Mouse (Mus musculus): Measurements from ENCODE around the gene Tyrobp. TPM values are rescaled to one million over a fixed set of nuclear protein-coding genes. Genes with fewer than 3 reads are reported as not detected.

Gene Tyrobp
- 65.8 and 80.0 TPM in 2 replicates for polyA plus RNA-seq (2015; fragmentation: Nextera tagmentation; extraction: Ambion mirVana)

DNA sequence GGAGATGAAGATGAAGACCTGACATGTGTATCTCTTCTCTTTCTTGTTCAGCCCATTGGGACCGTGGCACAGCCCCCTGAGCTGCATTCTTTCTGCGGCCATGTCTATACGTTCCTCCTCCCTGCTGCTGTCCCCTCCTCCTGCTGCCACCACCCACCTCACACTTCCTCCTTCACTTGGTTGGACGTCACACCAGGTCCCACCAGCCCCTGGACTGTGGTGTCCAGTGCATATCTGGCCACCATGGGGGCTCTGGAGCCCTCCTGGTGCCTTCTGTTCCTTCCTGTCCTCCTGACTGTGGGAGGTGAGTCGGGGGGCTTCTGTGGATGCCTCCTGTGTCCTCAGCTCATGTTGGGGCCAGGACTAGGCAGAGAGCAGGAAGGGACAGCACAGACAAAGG lies at the start of gene Tyrobp:
TSS of gene Tyrobp (plus strand) at position 165 of the 400 bp plus-strand sequence.
- Histone ChIP-seq H3K4me3 (replicated peaks) (peak within 1 kb of the TSS; percentile 24), H3K9ac (0 out of 2 replicates have a peak within 1 kb of the TSS, but pooled peaks have one; percentile 37), H3K27me3 (no peaks in the 10 kb centered on the region), H3K36me3 (no peaks in the 10 kb centered on the region), H3K27ac (peak within 1 kb of the TSS; percentile 37), H3K4me2 (no peak within 1 kb of the TSS), H3K9me3 (replicated peaks) (no peaks in the 10 kb centered on the region; the same call in 1 of the 2 replicates), H3K4me1 (replicated peaks) (no peaks in the 10 kb centered on the region)
- DNase-seq (no peak), ATAC-seq (ENCODE audit: low read depth) (no peak)
- WGBS (ENCODE audit: insufficient replicate concordance), result 27% methylated on average over 5 of the region's 5 CpGs

DNA sequence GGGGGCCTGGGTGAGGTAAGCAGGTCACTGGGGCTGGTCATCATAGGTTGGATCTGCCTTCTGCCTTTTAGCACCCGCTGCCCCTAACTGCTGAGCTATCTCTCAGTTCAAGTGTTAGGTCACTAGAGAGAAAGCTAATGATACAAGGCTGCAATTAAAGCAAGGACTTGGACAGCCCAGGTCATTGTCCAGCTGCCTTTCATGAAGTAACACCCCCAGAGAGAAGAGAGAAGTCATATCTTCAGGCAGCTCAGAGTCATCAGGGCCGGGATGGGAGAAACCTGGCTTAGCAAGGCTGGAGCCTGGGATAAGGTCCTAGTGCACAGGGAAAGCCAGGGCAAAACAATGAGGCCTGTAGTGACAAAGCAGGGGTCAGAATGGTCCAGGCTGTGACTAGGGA lies 46.1 kb upstream of the Tyrobp start:
- Histone ChIP-seq H3K4me1 (replicated peaks) (no peaks in the 10 kb centered on the region), H3K9ac (no peak overlapping the region), H3K36me3 (no peaks in the 10 kb centered on the region), H3K27me3 (peaks cover 24% of the 10 kb centered on the region), H3K9me3 (replicated peaks) (no peaks in the 10 kb centered on the region), H3K27ac (no peak overlapping the region), H3K4me2 (no peak overlapping the region), H3K4me3 (replicated peaks) (no peak overlapping the region)
- ATAC-seq (ENCODE audit: low read depth), result no peak
- 64% methylated on average over 2 of the region's 2 CpGs for WGBS (ENCODE audit: insufficient replicate concordance)
- DNase-seq, result no peak

DNA sequence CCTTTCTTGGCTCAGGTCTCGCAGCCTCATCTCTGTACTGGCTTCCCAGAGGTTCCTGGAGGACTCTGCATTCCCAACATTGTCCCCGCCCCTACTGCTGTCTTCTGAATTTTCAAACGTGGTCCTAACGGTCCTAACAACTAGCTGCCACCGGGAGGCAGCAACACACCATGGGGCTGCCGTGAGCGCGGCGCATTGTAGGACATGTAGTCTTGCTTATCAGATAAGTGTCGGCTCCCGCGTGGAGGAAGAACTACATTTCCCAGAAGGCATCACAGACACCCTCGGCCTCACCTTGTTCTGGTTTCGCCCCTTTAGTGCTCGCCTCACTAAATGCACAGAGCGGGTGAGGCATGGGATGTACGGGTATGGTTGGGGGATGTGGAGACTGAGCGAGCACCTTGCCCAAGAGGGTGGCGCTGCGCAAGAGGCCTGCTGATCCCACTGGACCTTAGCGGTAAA lies 40.0 kb upstream of the Tyrobp start:
- Histone ChIP-seq H3K4me2 (peak overlapping the region; percentile 67), H3K4me3 (replicated peaks) (peak overlapping the region; percentile 55), H3K27ac (no peak overlapping the region), H3K36me3 (no peaks in the 10 kb centered on the region), H3K9ac (peak overlapping the region; percentile 41; the same call in 1 of the 2 replicates), H3K4me1 (replicated peaks) (peaks cover 7% of the 10 kb centered on the region; the same call in 1 of the 2 replicates), H3K9me3 (replicated peaks) (no peaks in the 10 kb centered on the region), H3K27me3 (no peaks in the 10 kb centered on the region)
- ATAC-seq (ENCODE audit: low read depth) (peak; percentile 99), DNase-seq (peak; percentile 81)
- WGBS (ENCODE audit: insufficient replicate concordance), result under 1% methylated on average over 21 of the region's 21 CpGs

DNA sequence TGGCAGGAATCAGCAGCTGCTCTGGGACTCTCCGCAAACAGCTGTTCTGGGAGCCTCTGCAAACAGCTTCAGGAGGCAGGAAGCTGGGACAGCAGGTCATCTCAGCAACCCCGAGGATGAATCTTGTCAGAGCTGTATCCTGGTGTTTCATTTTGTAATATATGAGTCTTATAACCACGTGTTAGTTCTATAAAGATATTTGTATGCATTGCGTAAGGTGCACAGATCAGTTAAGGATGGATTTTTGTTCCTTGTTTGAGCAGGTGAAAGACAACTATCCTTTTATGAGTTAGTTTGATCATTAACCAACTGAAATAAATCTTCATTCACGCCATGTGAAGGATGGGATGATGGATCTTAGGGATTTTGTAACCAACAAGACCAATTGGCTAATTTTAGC lies 33.5 kb upstream of the Tyrobp start:
- ATAC-seq (ENCODE audit: low read depth) (no peak), DNase-seq (no peak)
- no peaks in the 10 kb centered on the region for H3K36me3 ChIP-seq
- no peaks in the 10 kb centered on the region for H3K4me1 ChIP-seq (replicated peaks)
- H3K4me2 ChIP-seq, result no peak overlapping the region
- no peak overlapping the region for H3K4me3 ChIP-seq (replicated peaks)
- no peaks in the 10 kb centered on the region for H3K9me3 ChIP-seq (replicated peaks)
- H3K27ac ChIP-seq, result no peak overlapping the region
- no peaks in the 10 kb centered on the region for H3K27me3 ChIP-seq
- H3K9ac ChIP-seq, result no peak overlapping the region
- 48% methylated on average over 5 of the region's 5 CpGs for WGBS (ENCODE audit: insufficient replicate concordance)

DNA sequence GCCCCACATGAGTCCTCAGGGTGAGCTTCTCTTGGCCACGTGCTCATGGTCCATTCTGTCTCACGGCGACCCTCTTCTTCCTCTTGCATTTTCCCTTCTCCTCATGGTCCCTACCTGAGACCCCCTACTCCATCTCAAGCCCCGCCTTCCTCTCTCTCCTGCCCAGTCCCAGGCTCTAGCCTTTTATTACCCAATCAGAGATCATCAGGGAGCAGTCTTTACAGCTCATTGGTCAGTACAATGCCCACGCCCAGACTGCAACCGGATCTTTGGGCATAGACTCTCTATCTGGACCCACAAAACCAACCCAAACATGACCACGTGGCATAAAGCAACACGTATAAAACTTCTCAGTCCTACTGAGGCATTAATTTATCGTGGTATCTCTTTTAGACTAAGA lies 29.5 kb upstream of the Tyrobp start:
- WGBS (ENCODE audit: insufficient replicate concordance), result 63% methylated on average over 9 of the region's 9 CpGs
- no peaks in the 10 kb centered on the region for H3K27me3 ChIP-seq
- no peak overlapping the region for H3K4me3 ChIP-seq (replicated peaks)
- no peaks in the 10 kb centered on the region for H3K36me3 ChIP-seq
- no peak overlapping the region for H3K4me2 ChIP-seq
- H3K4me1 ChIP-seq (replicated peaks), result no peaks in the 10 kb centered on the region
- DNase-seq, result no peak
- no peaks in the 10 kb centered on the region for H3K9me3 ChIP-seq (replicated peaks)
- ATAC-seq (ENCODE audit: low read depth), result no peak
- H3K27ac ChIP-seq, result no peak overlapping the region
- no peak overlapping the region for H3K9ac ChIP-seq

DNA sequence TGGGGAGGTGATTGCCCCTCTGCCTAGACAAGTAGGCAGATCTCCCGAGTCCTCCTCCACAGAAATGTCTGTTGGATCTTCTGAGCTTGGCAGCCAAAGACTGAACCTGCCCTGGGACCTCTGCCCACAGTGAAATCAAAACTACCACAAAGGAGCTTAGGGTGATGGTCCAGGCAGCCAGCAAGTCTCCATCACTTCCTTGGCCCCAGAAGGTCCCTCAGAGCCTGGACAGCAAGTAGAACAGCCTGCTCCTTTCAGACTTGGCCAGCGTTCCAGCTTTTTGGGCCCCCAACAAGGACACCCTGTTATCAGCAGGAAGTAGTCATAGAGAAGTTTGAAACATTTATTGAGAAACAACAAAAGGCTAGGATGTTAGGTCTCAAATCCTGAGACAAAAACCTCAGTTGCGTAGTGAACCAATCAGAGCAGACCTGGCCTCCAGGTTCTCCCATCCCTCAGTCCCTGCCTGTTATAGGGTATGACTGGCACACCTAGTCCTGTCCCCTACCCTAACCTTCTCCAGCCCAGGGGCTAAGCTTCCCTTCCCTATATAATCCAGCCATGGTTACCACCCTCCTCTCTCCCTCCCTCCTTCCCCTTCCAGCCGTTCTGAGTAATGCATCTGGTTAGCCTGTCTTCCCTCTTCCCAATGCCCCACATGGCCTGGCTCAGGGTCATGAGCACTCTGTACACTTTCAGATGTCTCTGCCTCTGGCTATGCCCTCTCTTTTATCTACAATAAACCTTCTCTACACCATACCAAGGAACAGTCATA lies 20.6 kb upstream of the Tyrobp start:
- H3K4me2 ChIP-seq, result no peak overlapping the region
- no peaks in the 10 kb centered on the region for H3K27me3 ChIP-seq
- H3K4me3 ChIP-seq (replicated peaks), result no peak overlapping the region
- no peaks in the 10 kb centered on the region for H3K36me3 ChIP-seq
- no peak overlapping the region for H3K9ac ChIP-seq
- peaks cover 5% of the 10 kb centered on the region; the same call in 1 of the 2 replicates for H3K4me1 ChIP-seq (replicated peaks)
- H3K27ac ChIP-seq, result 0 out of 2 replicates have a peak overlapping the region, but pooled peaks have one; percentile 7
- no peaks in the 10 kb centered on the region for H3K9me3 ChIP-seq (replicated peaks)
- ATAC-seq (ENCODE audit: low read depth) (no peak), DNase-seq (no peak)
- WGBS (ENCODE audit: insufficient replicate concordance), result 47% methylated on average over 4 of the region's 4 CpGs

DNA sequence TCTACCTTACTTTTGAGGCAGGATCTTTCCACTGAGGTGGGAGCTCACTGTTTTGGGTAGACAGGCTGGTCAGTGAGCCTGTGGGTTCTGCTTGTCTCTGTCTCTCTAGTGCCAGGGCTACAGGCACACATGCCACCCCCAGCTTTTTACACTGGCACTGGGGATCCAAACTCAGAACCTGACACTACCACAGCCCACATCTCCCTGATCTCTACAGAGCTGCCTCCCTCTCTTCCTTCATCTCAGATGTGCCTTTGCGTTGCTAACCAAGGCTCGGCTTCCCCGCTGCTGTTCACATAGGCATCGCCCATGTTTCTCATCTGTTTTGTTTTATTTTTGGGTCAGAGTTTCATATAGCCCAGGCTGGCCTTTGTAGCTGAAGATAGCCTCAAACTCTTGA lies 19.9 kb upstream of the Tyrobp start:
- Histone ChIP-seq H3K36me3 (no peaks in the 10 kb centered on the region), H3K9me3 (replicated peaks) (no peaks in the 10 kb centered on the region), H3K9ac (no peak overlapping the region), H3K4me1 (replicated peaks) (peaks cover 5% of the 10 kb centered on the region; the same call in 1 of the 2 replicates), H3K27me3 (no peaks in the 10 kb centered on the region), H3K4me2 (no peak overlapping the region), H3K27ac (peak overlapping the region; percentile 73), H3K4me3 (replicated peaks) (no peak overlapping the region)
- ATAC-seq (ENCODE audit: low read depth), result no peak
- 62% methylated on average over 4 of the region's 4 CpGs for WGBS (ENCODE audit: insufficient replicate concordance)
- DNase-seq, result no peak

DNA sequence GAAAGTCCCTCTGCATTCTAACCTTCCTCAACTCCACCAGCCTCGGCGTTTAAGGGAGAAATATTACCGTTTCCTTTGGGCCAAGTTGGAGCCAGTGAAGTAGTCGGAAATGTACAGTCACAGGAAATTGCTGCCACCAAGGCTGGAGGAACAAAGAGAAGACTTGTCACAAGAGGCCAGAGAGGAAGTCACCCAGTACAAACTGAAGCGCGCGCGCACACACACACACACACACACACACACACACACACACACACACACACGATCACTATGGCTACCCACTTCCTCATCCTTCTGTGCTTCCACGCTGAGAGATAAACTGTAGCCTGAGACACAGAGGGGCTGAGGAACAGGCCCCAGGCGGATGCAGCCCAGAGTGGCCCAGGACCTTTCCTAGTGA lies 19.2 kb upstream of the Tyrobp start:
- ATAC-seq (ENCODE audit: low read depth) (peak; percentile 68), DNase-seq (peak; percentile 15)
- Histone ChIP-seq H3K4me1 (replicated peaks) (peaks cover 5% of the 10 kb centered on the region; the same call in 1 of the 2 replicates), H3K4me2 (0 out of 2 replicates have a peak overlapping the region, but pooled peaks have one; percentile 2), H3K36me3 (no peaks in the 10 kb centered on the region), H3K27me3 (no peaks in the 10 kb centered on the region), H3K4me3 (replicated peaks) (no peak overlapping the region), H3K9ac (no peak overlapping the region), H3K27ac (peak overlapping the region; percentile 73), H3K9me3 (replicated peaks) (no peaks in the 10 kb centered on the region)
- 16% methylated on average over 9 of the region's 11 CpGs for WGBS (ENCODE audit: insufficient replicate concordance)

DNA sequence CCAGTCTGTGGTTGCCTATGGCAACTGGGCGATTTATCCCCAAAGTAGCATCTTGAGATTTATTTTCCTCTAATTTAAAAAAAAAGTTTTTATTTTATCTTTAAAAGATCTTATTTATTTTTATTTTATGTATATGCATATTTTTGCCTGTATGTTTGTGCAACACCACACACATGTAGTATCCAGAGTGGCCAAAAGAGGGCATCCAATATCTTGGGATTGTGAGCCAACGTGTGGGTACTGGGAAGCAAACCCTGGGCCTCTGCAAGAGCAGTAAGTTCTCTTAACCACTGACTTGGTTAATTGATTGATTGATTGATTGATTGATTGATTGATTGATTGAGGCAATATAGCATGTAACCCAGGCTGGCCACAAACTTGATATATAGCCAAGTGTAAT lies 18.7 kb upstream of the Tyrobp start:
- no peaks in the 10 kb centered on the region for H3K27me3 ChIP-seq
- H3K4me2 ChIP-seq, result no peak overlapping the region
- no peak overlapping the region for H3K4me3 ChIP-seq (replicated peaks)
- H3K9me3 ChIP-seq (replicated peaks), result no peaks in the 10 kb centered on the region
- peaks cover 5% of the 10 kb centered on the region; the same call in 1 of the 2 replicates for H3K4me1 ChIP-seq (replicated peaks)
- H3K36me3 ChIP-seq, result no peaks in the 10 kb centered on the region
- WGBS (ENCODE audit: insufficient replicate concordance), result 37% methylated on average over 2 of the region's 2 CpGs
- no peak overlapping the region for H3K27ac ChIP-seq
- no peak for ATAC-seq (ENCODE audit: low read depth)
- H3K9ac ChIP-seq, result no peak overlapping the region
- no peak for DNase-seq

DNA sequence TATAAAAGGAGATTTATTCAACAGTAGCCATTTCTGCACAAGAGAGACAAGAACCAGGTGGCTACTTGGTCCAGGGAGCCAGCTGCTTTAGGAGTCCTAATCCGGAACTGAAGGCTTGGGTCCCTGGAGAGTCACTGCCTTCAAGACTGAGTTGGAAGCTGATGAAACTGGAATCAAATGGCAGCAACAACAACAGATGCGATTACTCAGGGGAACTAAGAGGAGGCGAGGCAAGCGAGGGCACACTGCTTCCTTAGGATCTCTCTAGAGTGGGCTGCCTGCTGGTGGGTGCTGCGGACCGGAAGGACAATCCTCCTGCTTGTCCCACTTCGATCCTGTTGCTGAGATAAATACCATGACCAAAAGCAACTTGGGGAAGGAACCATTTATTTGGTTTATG lies 13.9 kb upstream of the Tyrobp start:
- H3K4me3 ChIP-seq (replicated peaks), result no peak overlapping the region
- H3K27ac ChIP-seq, result no peak overlapping the region
- DNase-seq (no peak), ATAC-seq (ENCODE audit: low read depth) (no peak)
- no peaks in the 10 kb centered on the region for H3K9me3 ChIP-seq (replicated peaks)
- no peaks in the 10 kb centered on the region for H3K36me3 ChIP-seq
- H3K4me1 ChIP-seq (replicated peaks), result no peaks in the 10 kb centered on the region
- WGBS (ENCODE audit: insufficient replicate concordance), result 58% methylated on average over 7 of the region's 7 CpGs
- no peak overlapping the region for H3K9ac ChIP-seq
- no peaks in the 10 kb centered on the region for H3K27me3 ChIP-seq
- no peak overlapping the region for H3K4me2 ChIP-seq

DNA sequence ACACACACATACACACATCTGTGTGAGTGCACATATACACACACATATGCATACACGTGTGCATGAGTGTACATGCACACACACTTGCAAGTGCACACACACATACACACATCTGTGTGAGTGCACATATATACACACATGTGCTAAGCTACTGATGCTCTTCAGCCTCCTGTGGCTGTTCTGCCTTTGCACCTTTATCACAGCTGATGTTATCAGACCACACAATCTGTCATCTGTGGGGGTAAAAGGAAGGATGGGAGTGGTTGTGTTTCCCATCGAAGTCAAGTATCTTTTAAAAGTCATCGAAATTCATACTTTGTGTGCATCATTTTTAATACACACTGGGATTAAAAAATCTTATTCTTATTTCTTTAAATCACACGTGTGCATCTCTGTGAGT lies 11.2 kb upstream of the Tyrobp start:
- 41% methylated on average over 4 of the region's 4 CpGs for WGBS (ENCODE audit: insufficient replicate concordance)
- H3K4me2 ChIP-seq, result no peak overlapping the region
- no peaks in the 10 kb centered on the region for H3K4me1 ChIP-seq (replicated peaks)
- H3K4me3 ChIP-seq (replicated peaks), result no peak overlapping the region
- H3K36me3 ChIP-seq, result no peaks in the 10 kb centered on the region
- no peaks in the 10 kb centered on the region for H3K9me3 ChIP-seq (replicated peaks)
- H3K9ac ChIP-seq, result no peak overlapping the region
- H3K27ac ChIP-seq, result no peak overlapping the region
- no peaks in the 10 kb centered on the region for H3K27me3 ChIP-seq
- ATAC-seq (ENCODE audit: low read depth) (no peak), DNase-seq (no peak)

DNA sequence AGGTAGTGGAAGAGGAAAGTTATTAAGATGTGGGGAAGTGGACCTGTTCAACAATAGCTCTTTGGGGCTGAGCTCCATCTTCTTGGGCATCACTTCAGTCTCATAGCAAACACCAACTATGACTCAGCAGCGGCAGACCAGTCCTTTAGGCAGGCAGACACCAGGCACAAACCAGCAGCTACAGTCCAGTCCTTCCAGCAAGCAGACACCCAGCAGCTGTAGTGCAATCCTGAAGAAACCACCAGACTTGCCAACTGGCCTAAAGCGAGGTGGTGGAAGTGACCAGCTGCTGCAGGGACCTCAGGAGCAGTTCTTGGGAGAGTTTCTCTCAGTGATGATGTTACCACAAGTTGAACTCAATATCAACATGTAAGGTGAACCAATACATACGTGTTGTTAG lies 4.9 kb upstream of the Tyrobp start:
- 63% methylated on average over 3 of the region's 3 CpGs for WGBS (ENCODE audit: insufficient replicate concordance)
- no peaks in the 10 kb centered on the region for H3K4me1 ChIP-seq (replicated peaks)
- H3K9ac ChIP-seq, result no peak overlapping the region
- no peaks in the 10 kb centered on the region for H3K36me3 ChIP-seq
- H3K27ac ChIP-seq, result no peak overlapping the region
- H3K4me2 ChIP-seq, result no peak overlapping the region
- ATAC-seq (ENCODE audit: low read depth) (no peak), DNase-seq (no peak)
- H3K9me3 ChIP-seq (replicated peaks), result no peaks in the 10 kb centered on the region
- no peak overlapping the region for H3K4me3 ChIP-seq (replicated peaks)
- no peaks in the 10 kb centered on the region for H3K27me3 ChIP-seq
